Mouse (Mus musculus): Measurements from ENCODE around the gene Mdga1.

GRCm38 (mm10) chr17:29854388-29854787 lies 115.5 kb downstream of the Mdga1 start:
- no peak for TF ChIP-seq CTCF (IDR thresholded peaks at IDR 0.05; ENCODE audit: low read depth, low read length)
- no peak for TF ChIP-seq TAL1 (conservative IDR thresholded peaks at IDR 0.05; ENCODE audit: low read depth, low read length)
